Mouse (Mus musculus) ES-Bruce4 (cell line): ENCODE measurements at regions not wholly inside any gene's neighbourhood (a gene's known extent, or its start where the extent isn't known, plus 50 kb on each side); places are given as distances from the start of the nearest gene placed in this dataset.

Experiments
- CTCF ChIP-seq: IDR thresholded peaks from one replicate; pipeline ENCODE4 v1.8.1; 2011; ENCODE audit warnings: low read depth, low read length
- EP300 ChIP-seq: IDR thresholded peaks from 2 replicates; pipeline ENCODE4 v1.6.1; 2011; ENCODE audit warnings: low read depth, low read length; ENCODE audit not compliant: insufficient read depth

- TF ChIP-seq CTCF (no peak), EP300 (no peak)
Observed at GRCm38 (mm10) chr4:35375791-35376190, 149.8 kb upstream of the C9orf72 start.
